Mouse (Mus musculus): Measurements from ENCODE around the gene Rbfox1.

DNA sequence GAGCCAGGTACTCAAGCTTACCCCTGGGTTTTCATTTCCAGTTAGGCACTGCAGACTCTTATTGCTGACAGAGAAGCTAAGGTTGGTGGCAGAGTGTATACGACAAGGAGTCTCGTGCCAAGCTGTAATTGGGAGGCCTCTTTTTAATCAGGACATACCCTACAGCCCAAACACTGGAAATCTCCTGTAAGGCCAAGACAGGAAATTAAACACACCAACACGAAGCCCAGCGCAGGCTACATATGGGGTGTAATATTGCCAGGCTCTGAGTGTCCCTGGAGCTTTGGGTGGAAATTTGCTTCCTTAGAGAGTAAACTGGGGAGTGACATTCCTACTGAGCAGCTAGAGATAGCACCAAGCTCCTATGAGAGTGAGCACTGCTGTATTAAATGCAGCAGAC is 279.3 kb downstream of the Rbfox1 start:
- TF ChIP-seq CTCF (IDR thresholded peaks at IDR 0.05; ENCODE audit: insufficient read depth, low read length) (no peak), POLR2A (IDR thresholded peaks at IDR 0.05; ENCODE audit: borderline replicate concordance, extremely low read depth, low read depth, low read length) (no peak)

Data from lung, adult 2 months (tissue).